Mouse (Mus musculus): Measurements from ENCODE around the gene Ang2. TPM values are rescaled to one million over a fixed set of nuclear protein-coding genes. Genes with fewer than 3 reads are reported as not detected.
"Not testable (repeated sequence)": the region's sequence is repeated elsewhere in the genome, so short reads cannot be mapped to it uniquely, and the experiment has no call there.

Ang2 gene
- total RNA-seq (2015; ENCODE audit: low replicate concordance), result not detected in 2 replicates
- not detected in 2 replicates for total RNA-seq (2017; ENCODE audit: low replicate concordance)

GRCm38 (mm10) chr14:51199098-51200023, at the start of gene Ang2:
Gene Ang2 (minus strand): TSS chr14:51199148.
- no peak for ATAC-seq (replicated peaks; ENCODE audit: low FRiP score, poor library complexity, severe bottlenecking)

GRCm38 (mm10) chr14:51247736-51248135, 48.8 kb upstream of the Ang2 start:
- no peak for ATAC-seq (replicated peaks; ENCODE audit: low FRiP score, poor library complexity, severe bottlenecking)

- ATAC-seq (replicated peaks; ENCODE audit: low FRiP score, poor library complexity, severe bottlenecking), result no peak; the same call in 1 of the 2 replicates
These were observed 42.0 kb upstream of the Ang2 start for GRCm38 (mm10) chr14:51240899-51241298.

- not testable (repeated sequence) for ATAC-seq (replicated peaks; ENCODE audit: low FRiP score, poor library complexity, severe bottlenecking)
These were observed 38.5 kb upstream of the Ang2 start for GRCm38 (mm10) chr14:51237488-51237887.

GRCm38 (mm10) chr14:51229657-51230056, 30.7 kb upstream of the Ang2 start:
- ATAC-seq (replicated peaks; ENCODE audit: low FRiP score, poor library complexity, severe bottlenecking), result not testable (repeated sequence)

GRCm38 (mm10) chr14:51220075-51220474, 21.1 kb upstream of the Ang2 start:
- ATAC-seq (replicated peaks; ENCODE audit: low FRiP score, poor library complexity, severe bottlenecking), result not testable (repeated sequence)

- no peak for ATAC-seq (replicated peaks; ENCODE audit: low FRiP score, poor library complexity, severe bottlenecking)
These were observed 4.2 kb upstream of the Ang2 start, which contains the start of gene Ear14 for GRCm38 (mm10) chr14:51203115-51203514. Gene Ear14 (plus strand): TSS chr14:51203391.

- ATAC-seq (replicated peaks; ENCODE audit: low FRiP score, poor library complexity, severe bottlenecking), result no peak
These were observed 1.5 kb upstream of the Ang2 start for GRCm38 (mm10) chr14:51200466-51200865.

GRCm38 (mm10) chr14:51200054-51200453, 1.1 kb upstream of the Ang2 start:
- no peak for ATAC-seq (replicated peaks; ENCODE audit: low FRiP score, poor library complexity, severe bottlenecking)

GRCm38 (mm10) chr14:51195681-51196080, 3.3 kb downstream of the Ang2 start:
- ATAC-seq (replicated peaks; ENCODE audit: low FRiP score, poor library complexity, severe bottlenecking), result no peak

- ATAC-seq (replicated peaks; ENCODE audit: low FRiP score, poor library complexity, severe bottlenecking), result not testable (repeated sequence)
These were observed 17.9 kb downstream of the Ang2 start for GRCm38 (mm10) chr14:51181051-51181450.

GRCm38 (mm10) chr14:51173843-51174242, 25.1 kb downstream of the Ang2 start:
- no peak for ATAC-seq (replicated peaks; ENCODE audit: low FRiP score, poor library complexity, severe bottlenecking)

GRCm38 (mm10) chr14:51172947-51173346, 26.0 kb downstream of the Ang2 start:
- not testable (repeated sequence) for ATAC-seq (replicated peaks; ENCODE audit: low FRiP score, poor library complexity, severe bottlenecking)

- peak; percentile 70 for ATAC-seq (replicated peaks; ENCODE audit: low FRiP score, poor library complexity, severe bottlenecking)
These were observed 26.7 kb downstream of the Ang2 start for GRCm38 (mm10) chr14:51172095-51172865.

GRCm38 (mm10) chr14:51166068-51166467, 32.9 kb downstream of the Ang2 start:
- ATAC-seq (replicated peaks; ENCODE audit: low FRiP score, poor library complexity, severe bottlenecking), result no peak

- no peak for ATAC-seq (replicated peaks; ENCODE audit: low FRiP score, poor library complexity, severe bottlenecking)
These were observed 33.5 kb downstream of the Ang2 start for GRCm38 (mm10) chr14:51165435-51165834.

GRCm38 (mm10) chr14:51163323-51163722, 35.6 kb downstream of the Ang2 start:
- ATAC-seq (replicated peaks; ENCODE audit: low FRiP score, poor library complexity, severe bottlenecking), result not testable (repeated sequence)

- not testable (repeated sequence) for ATAC-seq (replicated peaks; ENCODE audit: low FRiP score, poor library complexity, severe bottlenecking)
These were observed 37.0 kb downstream of the Ang2 start, which contains the start of gene Rnase2b for GRCm38 (mm10) chr14:51161976-51162375. Gene Rnase2b (plus strand): TSS chr14:51162260.

- no peak for ATAC-seq (replicated peaks; ENCODE audit: low FRiP score, poor library complexity, severe bottlenecking)
These were observed 41.9 kb downstream of the Ang2 start for GRCm38 (mm10) chr14:51157072-51157471.

GRCm38 (mm10) chr14:51156736-51157068, 42.2 kb downstream of the Ang2 start:
- ATAC-seq (replicated peaks; ENCODE audit: low FRiP score, poor library complexity, severe bottlenecking), result no peak

Data from erythroblast, adult 5-6 weeks (primary cell).